Mouse (Mus musculus) CH12.LX (cell line): ENCODE results near the gene Dync1i1. TPM values are rescaled to one million over a fixed set of nuclear protein-coding genes. Genes with fewer than 3 reads are reported as not detected.

Experiments
- DNase-seq: peaks from one replicate; pipeline ENCODE4 v3.0.0-alpha.2; 2013; ENCODE audit errors: extremely low read depth
- H3K27ac ChIP-seq: 2 replicates; pipeline ENCODE4 v1.5.1; 2012; ENCODE audit warnings: low read depth, mild to moderate bottlenecking, control low read depth, moderate library complexity; ENCODE audit not compliant: insufficient read depth
- H3K27me3 ChIP-seq: replicated peaks from 2 replicates; pipeline ENCODE3; 2012; ENCODE audit warnings: inconsistent platforms
- H3K36me3 ChIP-seq, 2 experiments: replicated peaks in 1 of 2; 2 replicates each; pipeline versions ENCODE3 to v1.6.1; 2012; ENCODE audit warnings: inconsistent platforms in 1 of 2, low read length in 1 of 2, mild to moderate bottlenecking in 1 of 2, mixed read lengths in 1 of 2, moderate library complexity in 1 of 2; ENCODE audit not compliant: control insufficient read depth in 1 of 2, insufficient read depth in 1 of 2
- H3K4me1 ChIP-seq, 2 experiments: 2 replicates each; pipeline ENCODE4 v1.6.1; 2012; ENCODE audit warnings: inconsistent platforms in 1 of 2, moderate library complexity in 1 of 2; ENCODE audit not compliant: insufficient read depth in 2 of 2, control insufficient read depth in 1 of 2
- H3K4me2 ChIP-seq: 2 replicates; pipeline ENCODE4 v1.6.1; 2012; ENCODE audit warnings: low read depth, mild to moderate bottlenecking, control low read depth; ENCODE audit not compliant: poor library complexity, insufficient read depth, severe bottlenecking
- H3K4me3 ChIP-seq, 3 experiments: fragments of 150-350 bp in 1 of 3; sonication (generic) in 1 of 3; replicated peaks in 1 of 3; 2 replicates each; pipeline versions ENCODE3 to v1.5.1; 2011 to 2012; ENCODE audit warnings: low read depth in 2 of 3, low read length in 2 of 3, mild to moderate bottlenecking in 2 of 3, moderate library complexity in 2 of 3, control low read depth in 1 of 3, improper control_type of control experiment in 1 of 3, inconsistent platforms in 1 of 3, mixed read lengths in 1 of 3; ENCODE audit not compliant: poor library complexity in 1 of 3
- H3K79me2 ChIP-seq: replicated peaks from 2 replicates; pipeline ENCODE4 v1.6.1; 2012; ENCODE audit warnings: mild to moderate bottlenecking, moderate library complexity; ENCODE audit not compliant: control insufficient read depth, poor library complexity, insufficient read depth, severe bottlenecking; ENCODE audit errors: extremely low read depth
- H3K9ac ChIP-seq: 2 replicates; pipeline ENCODE4 v1.6.1; 2012; ENCODE audit warnings: low read depth, mild to moderate bottlenecking, control low read depth, moderate library complexity; ENCODE audit not compliant: insufficient read depth
- H3K9me3 ChIP-seq: replicated peaks from 2 replicates; pipeline ENCODE3; 2012; ENCODE audit warnings: low read length, inconsistent platforms, mixed read lengths
- CHD1 ChIP-seq: IDR thresholded peaks from 2 replicates; pipeline ENCODE4 v1.6.1; 2012; ENCODE audit warnings: low read depth, low read length, improper control_type of control experiment, inconsistent platforms
- E2F4 ChIP-seq: IDR thresholded peaks from 2 replicates; pipeline ENCODE4 v1.6.1; 2011; ENCODE audit warnings: low read depth, low read length, improper control_type of control experiment; ENCODE audit not compliant: insufficient replicate concordance
- EP300 ChIP-seq: IDR thresholded peaks from 2 replicates; pipeline ENCODE4 v1.6.1; 2011; ENCODE audit warnings: low read length, improper control_type of control experiment
- ETS1 ChIP-seq: conservative IDR thresholded peaks from 2 replicates; pipeline ENCODE4 v1.6.1; 2012; ENCODE audit warnings: low read depth, mild to moderate bottlenecking, inconsistent platforms, low read length, improper control_type of control experiment, moderate library complexity
- JUND ChIP-seq: conservative IDR thresholded peaks from 2 replicates; pipeline ENCODE4 v1.6.1; 2011; ENCODE audit warnings: low read depth, low read length, improper control_type of control experiment
- MYC ChIP-seq: IDR thresholded peaks from 2 replicates; pipeline ENCODE4 v1.6.1; 2011; ENCODE audit warnings: low read depth, mild to moderate bottlenecking, improper control_type of control experiment, low read length
- NELFE ChIP-seq: IDR thresholded peaks from 2 replicates; pipeline ENCODE4 v1.6.1; 2011; ENCODE audit warnings: low read depth, low read length, improper control_type of control experiment
- NRF1 ChIP-seq: IDR thresholded peaks from 2 replicates; pipeline ENCODE4 v1.6.1; 2014; ENCODE audit warnings: low read depth, mild to moderate bottlenecking, inconsistent platforms, low read length, improper control_type of control experiment, moderate library complexity
- PAX5 ChIP-seq: IDR thresholded peaks from 2 replicates; pipeline ENCODE4 v1.6.1; 2012; ENCODE audit warnings: low read length, inconsistent platforms, mixed read lengths
- RAD21 ChIP-seq: IDR thresholded peaks from 2 replicates; pipeline ENCODE4 v1.6.1; 2011; ENCODE audit warnings: low read depth, mild to moderate bottlenecking, low read length, improper control_type of control experiment, moderate library complexity
- RCOR1 ChIP-seq: conservative IDR thresholded peaks from 2 replicates; pipeline ENCODE4 v1.6.1; 2012; ENCODE audit warnings: low read depth, mild to moderate bottlenecking, inconsistent platforms, low read length, improper control_type of control experiment
- USF2 ChIP-seq: conservative IDR thresholded peaks from 2 replicates; pipeline ENCODE4 v1.6.1; 2011; ENCODE audit warnings: low read depth, low read length, improper control_type of control experiment
- ZMIZ1 ChIP-seq: IDR thresholded peaks from 2 replicates; pipeline ENCODE4 v1.6.1; 2012; ENCODE audit warnings: low read depth, mild to moderate bottlenecking, inconsistent platforms, low read length, improper control_type of control experiment
- ZNF384 ChIP-seq: IDR thresholded peaks from 2 replicates; pipeline ENCODE4 v1.6.1; 2012; ENCODE audit warnings: low read depth, low read length, improper control_type of control experiment, inconsistent platforms
- dilution Hi-C: fragments of 300-500 bp; cut with MboI; formaldehyde crosslinking; loops from 2 replicates; pipeline ENCODE4 v1.14.3; 2020; ENCODE audit warnings: low sequenced_read_pairs; ENCODE audit not compliant: extremely low pct_unique_long_range_greater_than_20kb, extremely low pct_ligation_motif_present
- in situ Hi-C: fragments of 300-500 bp; cut with MboI; formaldehyde crosslinking; loops from 3 replicates; pipeline ENCODE4 v1.14.3; 2019; ENCODE audit warnings: low sequenced_read_pairs, low pct_ligation_motif_present, low pct_unique_long_range_greater_than_20kb, mixed read lengths
- polyA plus RNA-seq: library from polyadenylated mRNA; unstranded; fragments of >175 nt; gene quantifications from 2 replicates; pipeline ENCODE4 v1.2.1, GENCODE M21; 2012; ENCODE audit warnings: low read depth; ENCODE audit not compliant: insufficient read length
- total RNA-seq, 2 experiments: library from RNA; depleted of rRNA; stranded (reverse); fragments of 300-350 nt in 1 of 2; fragments of >200 nt in 1 of 2; gene quantifications; 2 replicates each; pipeline ENCODE4 v1.2.3; 2012 to 2014

Gene Dync1i1
- total and polyA plus RNA-seq, 3 experiments = not detected

DNA sequence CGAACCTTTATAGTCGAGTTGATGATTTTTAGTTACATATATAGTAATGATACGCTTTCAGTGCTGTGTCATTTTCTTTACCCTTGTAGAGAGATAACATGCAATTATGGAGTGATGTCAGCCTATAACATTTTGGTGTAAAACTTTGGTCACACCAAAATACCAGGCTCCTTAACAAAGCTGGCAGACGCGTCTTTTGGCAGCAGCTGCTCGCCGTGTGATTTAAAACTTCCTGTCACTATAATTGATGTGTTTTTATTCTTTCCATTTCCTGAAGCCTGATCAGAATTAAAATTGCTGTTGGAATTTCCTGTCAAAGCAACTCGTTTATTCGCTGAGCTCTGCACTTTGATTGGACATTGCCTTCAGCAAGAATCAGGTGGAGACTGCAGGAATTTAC lies 103.7 kb downstream of the Dync1i1 start:
- Histone ChIP-seq H3K9ac (no peak overlapping the region), H3K9me3 (no peaks in the 10 kb centered on the region), H3K4me3 (no peak overlapping the region), H3K36me3 (no peaks in the 10 kb centered on the region), H3K4me2 (no peak overlapping the region)
- TF ChIP-seq EP300 (no peak), JUND (no peak), ZMIZ1 (no peak), CHD1 (no peak), NRF1 (no peak), NELFE (no peak), RAD21 (no peak), E2F4 (no peak), ZNF384 (no peak), RCOR1 (no peak), MYC (no peak), ETS1 (no peak), PAX5 (no peak)
- TF ChIP-seq, all 38 proteins: peak for 0
- Histone ChIP-seq H3K79me2 (no peaks in the 10 kb centered on the region), H3K27ac (no peak overlapping the region), H3K4me1 (no peaks in the 10 kb centered on the region), H3K27me3 (no peaks in the 10 kb centered on the region)
- dilution Hi-C loops = no loop called here
- in situ Hi-C loops = no loop called here
- no peak for DNase-seq

DNA sequence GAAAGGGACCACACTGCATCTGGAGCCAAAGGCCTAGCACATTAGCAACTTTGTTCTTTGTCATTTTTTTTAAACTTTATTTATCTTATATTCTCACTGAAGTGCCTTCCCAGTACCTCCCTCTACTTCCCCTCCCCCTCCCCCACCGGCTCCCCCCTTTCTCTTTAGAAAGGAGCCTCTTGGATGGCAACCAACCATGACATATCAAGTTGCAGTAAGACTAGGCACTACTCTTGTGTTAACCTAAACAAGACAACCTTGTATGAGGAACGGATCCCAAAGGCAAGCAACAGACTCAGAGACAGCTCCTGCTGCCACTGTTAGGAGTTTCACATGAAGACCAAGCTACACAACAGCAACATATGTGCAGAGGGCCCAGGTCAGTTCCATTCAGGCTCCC lies 105.3 kb downstream of the Dync1i1 start:
- no peak for DNase-seq
- Histone ChIP-seq H3K9me3 (no peaks in the 10 kb centered on the region), H3K4me2 (no peak overlapping the region), H3K27ac (no peak overlapping the region), H3K79me2 (no peaks in the 10 kb centered on the region), H3K36me3 (no peaks in the 10 kb centered on the region), H3K4me1 (no peaks in the 10 kb centered on the region)
- dilution Hi-C loops = no loop called here
- in situ Hi-C loops = no loop called here
- TF ChIP-seq USF2 = no peak
- TF ChIP-seq, all 38 proteins: peak for 0
- no peaks in the 10 kb centered on the region for H3K27me3 ChIP-seq
- H3K9ac ChIP-seq = no peak overlapping the region
- H3K4me3 ChIP-seq = no peak overlapping the region

- H3K27ac ChIP-seq = no peak overlapping the region
- no peaks in the 10 kb centered on the region for H3K9me3 ChIP-seq
- DNase-seq = no peak
- no peak overlapping the region for H3K9ac ChIP-seq
- H3K27me3 ChIP-seq = no peaks in the 10 kb centered on the region
- H3K4me1 ChIP-seq = no peaks in the 10 kb centered on the region
- TF ChIP-seq JUND = no peak
- no peak overlapping the region for H3K4me3 ChIP-seq
- dilution Hi-C loops = no loop called here
- no peaks in the 10 kb centered on the region for H3K36me3 ChIP-seq
- in situ Hi-C loops = no loop called here
- no peaks in the 10 kb centered on the region for H3K79me2 ChIP-seq
- H3K4me2 ChIP-seq = no peak overlapping the region
Measured at GRCm38 (mm10) chr6:5831233-5831632, 105.8 kb downstream of the Dync1i1 start.
